Mouse (Mus musculus) bone marrow macrophage, adult 2 months (primary cell): Measurements from ENCODE around the gene Eif4h.

ENCODE experiments used
- CTCF ChIP-seq: IDR thresholded peaks from 2 replicates; pipeline ENCODE4 v1.5.1; 2012; ENCODE audit warnings: low read depth, mild to moderate bottlenecking, low read length, moderate library complexity
- POLR2A ChIP-seq: IDR thresholded peaks from 2 replicates; pipeline ENCODE4 v1.6.1; 2012; ENCODE audit warnings: mild to moderate bottlenecking, low read depth, low read length, borderline replicate concordance

GRCm38 (mm10) chr5:134604376-134604775 lies 34.9 kb downstream of the Eif4h start:
- no peak for TF ChIP-seq CTCF
- TF ChIP-seq POLR2A: no peak
